Mouse (Mus musculus) granulocyte monocyte progenitor cell, adult 5-6 weeks (primary cell): ENCODE measurements around the gene AC124502.3. TPM values are rescaled to one million over a fixed set of nuclear protein-coding genes. Genes with fewer than 3 reads are reported as not detected.
A peak's percentile ranks its signal among the peaks of the same experiment; 100 is the strongest.
"Not testable (repeated sequence)": the region's sequence is repeated elsewhere in the genome, so short reads cannot be mapped to it uniquely, and the experiment has no call there.

Experiments
- ATAC-seq: replicated peaks from 2 replicates; pipeline ENCODE4 v1.8.0; 2016; ENCODE audit warnings: mild to moderate bottlenecking, moderate TSS enrichment, inconsistent platforms; ENCODE audit not compliant: poor library complexity, severe bottlenecking
- total RNA-seq, 2 experiments: library from RNA; stranded (forward) in 1 of 2; stranded (reverse) in 1 of 2; fragments of 200-712, 200-1000 nt in 1 of 2; fragments of >200 nt in 1 of 2; fragmentation: Nextera tagmentation in 1 of 2; gene quantifications; 2 replicates each; pipeline ENCODE4 v1.2.3; 2014 to 2017

AC124502.3 gene
- 1.3 and 1.4 TPM in 2 replicates for total RNA-seq (2014; fragmentation: Nextera tagmentation)
- 5.4 TPM in 1 of 2 replicates, not detected in the other for total RNA-seq (2017)

GRCm38 (mm10) chr19:5038709-5039156 lies at the start of gene AC124502.3, which contains the start of gene B4gat1:
Gene AC124502.3 (plus strand): TSS chr19:5038891.
Gene B4gat1 (plus strand): TSS chr19:5038826.
- ATAC-seq = peak; percentile 81

- ATAC-seq = peak; percentile 91
These were observed 49.7 kb upstream of the AC124502.3 start for GRCm38 (mm10) chr19:4989013-4989412.

DNA sequence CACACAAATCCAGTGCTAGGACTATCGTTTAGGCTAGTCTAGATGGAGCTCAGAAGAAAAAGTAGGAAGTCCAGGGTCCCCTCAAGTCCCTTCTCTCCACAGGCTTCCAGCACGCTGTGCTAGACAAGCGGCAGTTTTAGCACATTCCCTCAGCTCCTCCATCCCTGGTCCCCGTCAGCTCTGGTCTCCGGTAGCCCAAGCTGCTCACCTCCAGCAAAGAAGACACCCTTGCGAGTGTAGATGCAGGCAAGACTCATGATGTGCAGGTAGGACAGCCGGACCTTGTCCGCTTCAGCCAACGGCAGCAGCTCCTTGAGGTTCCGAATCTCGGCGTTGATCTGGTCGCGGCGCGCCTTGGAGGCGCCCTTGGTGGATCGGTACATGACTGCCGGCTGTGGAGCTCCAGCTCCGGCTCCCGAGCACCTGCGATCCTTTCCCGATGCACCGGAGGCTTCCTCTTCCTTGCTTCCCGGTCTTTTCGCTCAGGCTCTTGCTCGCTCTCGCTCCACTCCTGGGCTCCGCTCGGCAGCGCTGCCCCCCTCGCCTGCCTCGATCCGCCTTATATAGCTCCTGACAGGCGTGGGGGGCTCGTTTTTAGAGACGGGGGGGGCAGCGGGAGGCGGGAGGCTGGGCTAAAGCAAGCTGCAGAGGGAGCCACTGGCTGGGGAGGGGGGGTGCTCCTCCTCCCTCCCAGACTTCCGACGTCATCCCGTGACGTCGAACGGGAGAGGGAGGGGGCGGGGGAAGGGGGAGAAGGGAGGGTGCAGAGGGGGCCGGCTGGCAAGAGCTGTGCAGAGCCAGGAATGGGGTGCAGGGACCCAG lies 49.0 kb upstream of the AC124502.3 start:
- no peak for ATAC-seq

- no peak for ATAC-seq
These were observed 48.5 kb upstream of the AC124502.3 start, which contains the start of gene Npas4 for GRCm38 (mm10) chr19:4990256-4990625. Gene Npas4 (minus strand): TSS chr19:4990316.

- no peak for ATAC-seq
These were observed 48.0 kb upstream of the AC124502.3 start for GRCm38 (mm10) chr19:4990716-4991115.

GRCm38 (mm10) chr19:4992371-4992770 lies 46.3 kb upstream of the AC124502.3 start:
- ATAC-seq = no peak

DNA sequence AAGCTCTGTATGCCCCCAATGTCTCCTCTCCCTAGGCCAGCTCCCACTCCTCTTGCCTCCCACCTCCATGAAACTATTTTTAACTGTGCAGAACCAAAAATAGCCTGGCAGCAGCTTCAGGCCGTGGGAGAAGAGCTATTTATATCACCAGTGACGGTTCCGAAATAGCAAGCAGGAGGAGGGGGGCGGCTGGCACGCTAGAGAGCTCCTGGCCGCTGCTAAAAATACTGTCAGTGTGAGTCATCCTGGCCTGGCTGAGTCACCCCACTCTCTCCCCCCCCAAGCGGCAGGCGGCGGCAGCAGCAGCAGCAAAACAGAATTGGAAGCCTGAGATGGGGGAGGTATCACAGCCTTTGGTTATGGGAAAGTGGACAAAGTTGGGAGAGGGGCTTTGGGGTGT lies 45.8 kb upstream of the AC124502.3 start:
- ATAC-seq = peak; percentile 71

- ATAC-seq = no peak
These were observed 44.6 kb upstream of the AC124502.3 start for GRCm38 (mm10) chr19:4994043-4994442.

DNA sequence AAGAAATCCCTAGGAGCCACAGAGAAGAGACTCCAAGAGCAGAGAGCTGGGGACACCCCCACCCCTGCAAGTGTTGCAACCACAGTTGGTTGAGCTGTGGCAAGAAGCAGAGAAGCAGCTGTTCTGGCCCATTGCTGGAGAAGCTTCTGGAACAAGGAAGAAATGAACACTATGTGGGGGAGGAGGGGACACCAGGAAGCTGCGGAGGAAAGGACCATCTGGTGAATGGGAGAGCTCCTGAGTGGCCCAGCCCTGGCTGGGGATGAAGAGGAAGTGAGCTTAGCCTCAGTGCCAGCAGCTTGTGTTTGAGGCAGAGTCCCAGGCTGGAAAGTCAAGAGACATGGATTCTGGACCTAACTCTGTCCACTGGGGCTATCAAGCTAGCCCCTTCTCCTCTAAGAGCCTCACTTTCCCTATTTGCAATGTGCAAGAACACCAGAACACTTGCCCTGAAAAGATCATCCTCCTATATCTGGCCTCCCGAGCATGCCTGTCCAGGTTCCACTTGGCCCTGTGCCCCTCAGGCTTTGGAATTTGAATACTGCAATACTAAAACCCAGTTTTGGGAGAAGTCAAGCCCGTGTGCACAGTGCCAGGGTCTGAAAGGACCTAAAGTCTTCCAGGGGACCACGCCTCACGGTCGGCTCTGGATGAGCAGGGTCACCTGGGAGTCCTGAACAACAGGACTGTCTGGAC lies 39.1 kb upstream of the AC124502.3 start:
- peak; percentile 59 for ATAC-seq

DNA sequence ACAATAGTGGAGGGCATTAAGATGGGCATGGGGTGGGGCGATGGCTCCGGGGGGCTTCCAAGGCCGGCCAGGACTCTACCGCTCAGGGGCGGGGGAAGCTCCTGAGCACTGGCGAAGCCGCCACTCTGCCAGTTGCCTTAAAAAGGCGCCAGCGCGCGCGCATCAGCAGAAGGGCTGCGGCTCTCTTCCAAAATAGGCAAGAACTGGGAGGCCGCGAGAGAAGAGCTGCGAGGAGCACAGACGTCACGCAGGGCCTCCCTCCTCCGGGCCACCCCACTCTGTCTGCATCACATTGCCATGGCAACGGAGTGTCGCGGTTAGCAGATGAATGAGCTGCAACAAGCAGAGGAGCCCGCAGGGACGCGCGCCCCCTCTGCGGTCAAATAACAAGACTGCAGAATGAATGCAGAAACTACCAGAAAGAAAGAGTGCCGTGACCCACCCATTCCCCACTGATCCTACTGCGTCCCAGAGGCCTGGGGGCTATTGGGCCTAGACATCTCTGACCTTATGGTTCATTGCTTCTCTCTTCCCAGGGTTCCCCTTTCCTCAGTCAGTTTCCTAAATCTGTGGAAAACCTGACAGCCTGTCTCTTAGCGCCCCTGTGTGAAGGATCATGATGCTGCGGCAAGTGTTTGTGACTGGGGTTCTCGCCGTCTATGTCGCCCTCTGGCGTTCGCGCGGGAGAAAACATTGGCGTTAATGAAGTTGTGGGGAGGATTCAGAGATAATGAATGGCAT lies 36.9 kb upstream of the AC124502.3 start:
- peak; percentile 72 for ATAC-seq

DNA sequence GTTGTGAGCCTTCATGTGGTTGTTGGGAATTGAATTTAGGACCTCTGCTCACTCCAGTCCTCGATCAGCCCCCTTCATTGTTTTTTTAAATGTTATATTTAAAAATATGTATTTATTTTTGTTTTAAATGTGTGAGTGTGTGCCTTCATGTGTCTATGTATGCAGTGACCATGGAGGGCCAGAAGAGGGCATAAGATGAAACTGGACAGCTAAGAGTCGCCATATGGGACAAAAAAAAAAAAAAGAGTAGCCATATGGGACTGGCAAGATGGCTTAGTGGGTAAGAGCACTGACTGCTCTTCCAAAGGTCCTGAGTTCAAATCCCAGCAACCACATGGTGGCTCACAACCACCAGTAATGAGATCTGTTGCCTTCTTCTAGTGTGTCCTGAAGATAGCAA lies 35.0 kb upstream of the AC124502.3 start:
- ATAC-seq = not testable (repeated sequence)

- no peak for ATAC-seq
These were observed 33.8 kb upstream of the AC124502.3 start for GRCm38 (mm10) chr19:5004925-5005324.

GRCm38 (mm10) chr19:5013138-5013537 lies 25.6 kb upstream of the AC124502.3 start:
- ATAC-seq = no peak

DNA sequence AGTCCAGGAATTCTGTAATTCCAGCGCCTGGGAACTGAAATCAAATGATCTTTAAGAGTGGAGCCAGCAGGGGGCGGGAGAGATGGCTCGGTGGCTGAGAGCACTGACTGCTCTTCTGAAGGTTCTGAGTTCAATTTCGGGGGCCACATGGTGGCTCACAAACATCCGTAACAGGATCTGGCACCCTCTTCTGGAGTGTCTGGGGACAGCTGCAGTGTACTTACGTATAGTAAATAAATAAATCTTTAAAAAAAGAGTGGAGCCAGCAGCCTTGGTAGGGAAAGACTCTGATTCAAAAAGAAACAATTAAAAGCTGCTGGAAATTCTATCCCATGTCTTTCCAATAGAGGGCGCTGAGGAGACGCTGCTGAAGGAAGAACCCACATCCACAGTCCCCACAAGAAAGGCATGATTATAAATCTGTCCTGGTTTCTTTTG lies 23.7 kb upstream of the AC124502.3 start:
- no peak for ATAC-seq

DNA sequence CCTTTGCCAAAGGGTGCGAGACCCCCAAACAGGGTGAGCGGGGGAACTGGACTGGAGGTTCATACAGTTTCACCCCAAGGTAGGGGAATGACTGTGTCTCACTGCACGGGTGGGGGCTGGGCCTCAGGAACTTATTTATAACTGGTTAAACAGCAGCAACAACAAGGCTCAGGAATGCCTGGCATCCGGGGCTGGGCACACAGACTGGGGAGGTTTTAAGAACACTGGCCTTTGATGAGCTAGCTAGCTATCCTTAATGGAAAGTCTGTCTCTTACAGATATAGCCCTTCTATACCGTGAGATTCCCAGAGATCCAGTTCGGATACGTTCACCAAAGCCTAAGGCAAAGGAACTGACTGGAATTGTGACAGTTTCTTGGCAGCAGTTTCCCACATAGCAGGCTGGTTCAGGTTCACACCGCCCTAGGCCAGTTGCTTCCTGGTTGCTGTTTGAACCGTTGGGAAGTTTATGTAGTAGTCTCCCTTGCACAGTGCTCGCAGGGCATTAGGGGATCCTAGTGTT lies 22.4 kb upstream of the AC124502.3 start:
- no peak for ATAC-seq

- peak; percentile 84 for ATAC-seq
These were observed 21.9 kb upstream of the AC124502.3 start for GRCm38 (mm10) chr19:5016782-5017181.

DNA sequence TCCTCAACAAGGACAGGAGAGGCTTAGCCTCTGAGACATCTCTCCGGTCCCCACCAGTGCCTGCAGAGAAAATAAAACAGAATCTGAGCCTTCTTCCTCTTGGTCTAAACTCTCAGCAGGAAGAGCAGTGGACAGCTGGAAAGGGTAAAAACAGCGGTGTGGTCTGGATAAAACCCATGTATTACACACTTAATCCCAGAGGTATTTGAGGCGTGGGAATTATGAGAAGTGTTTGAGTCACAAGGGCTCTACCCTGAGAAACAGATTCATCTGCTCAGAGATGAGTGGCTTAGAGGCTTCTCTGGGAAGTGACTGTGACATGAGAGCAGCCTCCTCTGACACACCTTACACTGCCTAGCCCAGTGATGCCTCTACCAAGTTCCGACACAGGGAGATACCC lies 21.1 kb upstream of the AC124502.3 start:
- no peak for ATAC-seq

- no peak for ATAC-seq
These were observed 20.5 kb upstream of the AC124502.3 start for GRCm38 (mm10) chr19:5018191-5018590.

GRCm38 (mm10) chr19:5021416-5021815 lies 17.3 kb upstream of the AC124502.3 start:
- no peak for ATAC-seq
